ENCODE assay signal across 9 mouse cellular contexts in the genomic region with DNA sequence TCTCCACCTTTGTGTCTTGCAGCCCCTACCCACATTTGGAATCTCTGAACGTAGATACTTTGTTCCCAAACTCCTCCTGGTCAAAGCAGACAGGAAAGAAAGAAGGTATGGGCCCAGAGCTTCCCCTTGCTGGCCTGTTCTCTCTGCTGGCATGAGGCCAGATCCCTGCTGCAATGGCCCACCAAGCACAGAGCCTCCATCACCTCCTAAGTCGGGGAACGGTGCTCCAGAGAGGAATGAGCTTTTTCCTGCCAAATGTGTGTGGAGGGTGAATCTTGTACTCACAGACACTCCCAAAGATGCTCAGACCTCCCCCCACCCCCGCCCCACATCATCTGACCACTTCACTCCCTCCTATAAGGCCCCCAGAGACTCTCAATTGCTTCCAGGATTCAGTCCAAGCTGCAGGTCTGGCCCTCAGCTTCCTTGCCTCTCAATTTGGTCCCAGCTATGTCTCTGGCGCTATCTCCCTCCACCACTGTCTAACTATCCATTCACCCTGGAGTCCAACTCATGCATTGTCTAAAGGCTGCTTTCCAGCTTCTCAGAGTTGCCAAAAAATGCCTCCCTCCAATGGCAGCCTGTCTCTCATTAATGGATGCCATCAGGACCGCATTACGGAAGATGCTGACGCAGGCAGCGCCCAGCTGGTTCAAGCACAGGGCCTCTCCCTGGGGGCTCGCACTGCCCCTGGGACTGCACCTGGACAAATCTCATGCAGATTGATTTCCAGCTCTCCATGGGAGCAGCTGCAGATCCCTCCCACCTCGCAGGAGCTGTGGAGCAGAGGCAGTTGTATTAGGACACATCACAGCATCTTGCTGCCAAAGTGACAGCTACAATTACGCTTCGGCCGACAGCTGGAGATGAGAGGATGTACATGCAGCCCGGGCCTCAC. TPM values are rescaled to one million over a fixed set of nuclear protein-coding genes. Genes with fewer than 3 reads are reported as not detected.
DNase-seq lines count a peak whose midpoint lies in the region; ATAC-seq and TF ChIP-seq lines count a peak whose summit lies in the region.
"Had no signal": no experiment of that assay in that cellular context is flagged by ENCODE, and none has a peak within 500 bp of the region (broad histone marks: within the 10 kb centered on the region; RNA-seq: fewer than 3 reads in every experiment).

No protein-coding gene starts in this region.

- no peak for TF ChIP-seq CTCF in C2C12 (IDR thresholded peaks at IDR 0.05; ENCODE audit: control insufficient read depth, insufficient read depth, insufficient read length)

- no peaks in the 10 kb centered on the region for H3K36me3 ChIP-seq in C2C12 (ENCODE audit: control insufficient read depth, insufficient read depth)
- H3K36me3 ChIP-seq: heart, embryonic 15.5 days had no signal

- DNase-seq in 3T3-L1 (ENCODE audit: low read depth, low spot score), result peak; percentile 45
- DNase-seq in gastrocnemius, adult 18-20 months (ENCODE audit: low spot score), result peak; percentile 71
- peak; percentile 23 for DNase-seq in mesoderm, embryonic 11.5 days (ENCODE audit: low read depth, low spot score)
- no peak for DNase-seq in urinary bladder, adult 2 months (ENCODE audit: low spot score)
- DNase-seq in adrenal gland, postnatal 36 days, result no peak
- DNase-seq: cerebellum, adult 11-12 months had no signal

- no peak for ATAC-seq in erythroblast, adult 5-6 weeks (replicated peaks; ENCODE audit: low FRiP score, poor library complexity, severe bottlenecking)

- H3K79me2 ChIP-seq in C2C12 (ENCODE audit: control insufficient read depth, insufficient read depth), result no peaks in the 10 kb centered on the region

- H3K79me3 ChIP-seq in C2C12 (ENCODE audit: low read depth), result no peaks in the 10 kb centered on the region

- H3ac ChIP-seq in C2C12 (ENCODE audit: control insufficient read depth, insufficient read length, low read depth), result no peak overlapping the region

- no peaks in the 10 kb centered on the region for H3K27me3 ChIP-seq in C2C12 (ENCODE audit: control insufficient read depth, insufficient read depth, insufficient read length)

- no peak overlapping the region for H3K4me3 ChIP-seq in C2C12 (ENCODE audit: insufficient read depth, poor library complexity, severe bottlenecking)
- H3K4me3 ChIP-seq: heart, embryonic 15.5 days had no signal

TF ChIP-seq in C2C12, 6 proteins besides CTCF, POLR2A, EP300 and RAD21:
- TF ChIP-seq FOSL1 (IDR thresholded peaks at IDR 0.05; ENCODE audit: insufficient read depth, low read length, poor library complexity, severe bottlenecking) (no peak), USF1 (IDR thresholded peaks at IDR 0.05; ENCODE audit: low read depth) (no peak), MYOD1 (IDR thresholded peaks at IDR 0.05; ENCODE audit: control insufficient read depth, insufficient read length, low read depth) (peak; percentile 53)

RNA-seq across cellular contexts. Expression of a gene that starts 24.6 kb away (rescaled TPM):
- polyA plus RNA-seq in C2C12 (2012; fragmentation: generic; extraction: Trizol), result 52.7 TPM
- total RNA-seq in gastrocnemius, adult 18-20 months (2021), result 10 to 100 TPM; 24.3 to 27.2 TPM
- 21.2 and 23.8 TPM in 2 replicates for polyA plus RNA-seq in urinary bladder, adult 2 months (2012; rRNA removed)
- total RNA-seq in erythroblast, adult 5-6 weeks (2015; ENCODE audit: low replicate concordance), result 18.4 and 25.9 TPM in 2 replicates
- total RNA-seq in erythroblast, adult 5-6 weeks (2017; ENCODE audit: low replicate concordance), result 13.8 and 16.7 TPM in 2 replicates
- total RNA-seq in adrenal gland, postnatal 36 days (2021), result 10 to 100 TPM; 17.8 to 18.2 TPM

RNA-seq across cellular contexts. Expression of a gene that starts 57.7 kb away (rescaled TPM):
- polyA plus RNA-seq in C2C12 (2012; fragmentation: generic; extraction: Trizol), result 49.4 TPM
- total RNA-seq in gastrocnemius, adult 18-20 months (2021), result 100 to 1,000 TPM; 574 to 604 TPM
- 203 and 249 TPM in 2 replicates for polyA plus RNA-seq in urinary bladder, adult 2 months (2012; rRNA removed)
- 430 and 441 TPM in 2 replicates for total RNA-seq in erythroblast, adult 5-6 weeks (2015; ENCODE audit: low replicate concordance)
- total RNA-seq in erythroblast, adult 5-6 weeks (2017; ENCODE audit: low replicate concordance), result 422 and 539 TPM in 2 replicates
- 100 to 1,000 TPM; 145 to 160 TPM for total RNA-seq in adrenal gland, postnatal 36 days (2021)

Comparison
In these comparisons a context has a peak if more than half of its experiments do, and no peak if none do; other contexts are left out.
1. DNase-seq: peak in 3T3-L1 (single experiment), gastrocnemius, adult 18-20 months (single experiment) and mesoderm, embryonic 11.5 days (single experiment); none in urinary bladder, adult 2 months (single experiment) and adrenal gland, postnatal 36 days (0 of 2).